Mouse (Mus musculus): Measurements from ENCODE around the gene Sema4f.

The Sema4f gene

GRCm38 (mm10) chr6:82871632-82872331 is 67.8 kb downstream of the Sema4f start:
- no peak for DNase-seq (ENCODE audit: low read depth in 1 of 2, low spot score in 2 of 2)

DNA sequence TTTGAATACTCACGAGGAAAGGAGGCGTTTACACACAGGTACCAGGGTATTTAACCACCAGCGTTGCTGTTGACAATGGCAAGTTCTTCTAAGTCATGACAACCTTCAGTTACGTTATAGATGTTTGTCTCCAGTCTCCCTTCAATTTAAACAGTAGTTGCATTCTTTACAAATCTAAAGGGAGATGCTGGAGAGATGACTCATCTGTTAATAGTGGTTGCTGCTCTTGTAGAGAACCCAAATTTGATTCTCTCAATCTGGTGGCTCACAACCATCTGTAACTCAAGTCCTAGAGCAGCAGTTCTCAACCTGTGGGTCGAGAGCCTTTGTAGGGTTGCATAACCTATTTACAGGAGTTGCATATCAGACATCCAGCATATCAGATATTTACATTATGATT is 71.1 kb downstream of the Sema4f start:
- DNase-seq (ENCODE audit: low read depth in 1 of 2, low spot score in 2 of 2), result no peak

GRCm38 (mm10) chr6:82863380-82863874 is 76.1 kb downstream of the Sema4f start:
- peak; percentile 41 to 60 for DNase-seq (ENCODE audit: low read depth in 1 of 2, low spot score in 2 of 2)

DNA sequence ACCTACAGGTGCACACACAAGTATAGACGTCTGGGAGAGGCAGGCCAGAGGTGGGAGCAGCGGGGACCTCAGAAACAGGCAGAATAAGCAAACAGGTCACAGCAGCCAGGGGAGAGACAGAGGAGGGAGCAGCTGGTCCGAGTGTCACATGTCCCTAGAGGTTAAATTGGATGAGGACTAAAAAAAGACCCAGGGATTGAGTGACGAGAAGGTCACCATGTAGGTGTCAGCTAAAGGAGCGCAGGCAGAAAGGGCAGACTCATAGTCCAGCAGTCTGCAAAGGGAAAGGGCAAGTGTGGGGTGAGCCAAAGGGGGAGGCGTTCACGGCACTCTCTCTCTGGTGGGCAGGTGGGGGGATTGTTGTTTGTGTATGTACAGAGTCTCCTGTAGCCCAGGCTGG is 77.1 kb downstream of the Sema4f start:
- DNase-seq (ENCODE audit: low read depth in 1 of 2, low spot score in 2 of 2), result no peak

DNA sequence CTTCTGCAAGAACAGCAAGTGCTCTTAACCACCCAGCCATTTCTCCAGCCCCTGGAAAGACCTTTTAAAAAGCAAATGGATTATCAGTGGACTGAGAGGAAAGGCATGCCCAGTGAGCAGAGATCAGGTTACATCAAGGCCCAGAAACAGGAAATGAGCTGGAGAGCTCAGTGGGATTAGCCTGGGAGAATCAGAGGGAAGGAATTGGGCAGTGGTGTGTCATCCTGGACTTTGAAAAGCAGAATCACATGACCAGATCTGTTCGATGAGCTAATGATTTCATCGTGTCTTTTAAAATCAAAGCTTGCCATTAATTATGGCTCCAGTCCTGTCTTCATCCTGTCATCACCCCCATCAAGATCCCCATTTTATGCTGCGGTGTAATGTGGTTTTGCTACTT is 77.5 kb downstream of the Sema4f start:
- no peak for DNase-seq (ENCODE audit: low read depth in 1 of 2, low spot score in 2 of 2)
